Mouse (Mus musculus) stomach, embryonic 14.5 days (tissue): ENCODE measurements around the gene Phkb. TPM values are rescaled to one million over a fixed set of nuclear protein-coding genes. Genes with fewer than 3 reads are reported as not detected.
"Not testable (repeated sequence)": the region's sequence is repeated elsewhere in the genome, so short reads cannot be mapped to it uniquely, and the experiment has no call there.

Experiments
- ATAC-seq: fragments of 200-750 bp; cut with Nextera tagmentation; 2 replicates; pipeline ENCODE4 v1.8.0; 2017; ENCODE audit warnings: low read depth, moderate TSS enrichment; ENCODE audit not compliant: insufficient number of reproducible peaks, insufficient read depth, low FRiP score
- H3K27ac ChIP-seq: fragments of 300-500 bp; sonication (generic); 2 replicates; pipeline ENCODE4 v1.5.1; 2014; ENCODE audit warnings: mild to moderate bottlenecking, low read length, moderate library complexity, mixed read lengths
- H3K27me3 ChIP-seq: fragments of 300-500 bp; sonication (generic); 2 replicates; pipeline ENCODE4 v1.6.1; 2014; ENCODE audit warnings: low read length, control low read depth, mixed read lengths; ENCODE audit not compliant: control insufficient read depth, insufficient read depth
- H3K36me3 ChIP-seq: fragments of 300-500 bp; sonication (generic); 2 replicates; pipeline ENCODE4 v1.6.1; 2014; ENCODE audit warnings: mild to moderate bottlenecking, control low read depth, low read length, moderate library complexity, mixed read lengths; ENCODE audit not compliant: control insufficient read depth, insufficient read depth
- H3K4me1 ChIP-seq: fragments of 300-500 bp; sonication (generic); 2 replicates; pipeline ENCODE4 v1.6.1; 2014; ENCODE audit warnings: low read length, control low read depth, mixed read lengths; ENCODE audit not compliant: control insufficient read depth, insufficient read depth
- H3K4me2 ChIP-seq: fragments of 300-500 bp; sonication (generic); replicated peaks from 2 replicates; pipeline ENCODE4 v1.6.1; 2014; ENCODE audit warnings: low read depth, low read length, control low read depth
- H3K4me3 ChIP-seq: fragments of 300-500 bp; sonication (generic); 2 replicates; pipeline ENCODE4 v1.5.1; 2014; ENCODE audit warnings: low read depth, low read length, control low read depth
- H3K9ac ChIP-seq: fragments of 300-500 bp; sonication (generic); replicated peaks from 2 replicates; pipeline ENCODE4 v1.6.1; 2014; ENCODE audit warnings: low read depth, mild to moderate bottlenecking, control low read depth, low read length, moderate library complexity, mixed read lengths
- H3K9me3 ChIP-seq: fragments of 300-500 bp; sonication (generic); 2 replicates; pipeline ENCODE4 v1.6.1; 2016; ENCODE audit warnings: low read depth, low read length, control low read depth; ENCODE audit not compliant: control insufficient read depth
- WGBS: fragments of 180-500 bp; shearing (Covaris S2); extraction: QIAGEN DNeasy Blood & Tissue Kit; methylation state at CpG from one replicate; pipeline ENCODE4 v1.1.7; 2014; 5-methylcytosine and 5-hydroxymethylcytosine counted together
- polyA plus RNA-seq: library from polyadenylated mRNA; unstranded; fragments of >200 nt; fragmentation: Nextera tagmentation; extraction: Ambion mirVana; gene quantifications from 2 replicates; pipeline ENCODE4 v1.2.1, GENCODE M21; 2014

Phkb gene
- polyA plus RNA-seq, 1 experiment from 2014 or later = 65.2 TPM

GRCm38 (mm10) chr8:85854220-85855123 lies 13.7 kb downstream of the Phkb start:
- WGBS = 83% methylated on average over 19 of the region's 19 CpGs

DNA sequence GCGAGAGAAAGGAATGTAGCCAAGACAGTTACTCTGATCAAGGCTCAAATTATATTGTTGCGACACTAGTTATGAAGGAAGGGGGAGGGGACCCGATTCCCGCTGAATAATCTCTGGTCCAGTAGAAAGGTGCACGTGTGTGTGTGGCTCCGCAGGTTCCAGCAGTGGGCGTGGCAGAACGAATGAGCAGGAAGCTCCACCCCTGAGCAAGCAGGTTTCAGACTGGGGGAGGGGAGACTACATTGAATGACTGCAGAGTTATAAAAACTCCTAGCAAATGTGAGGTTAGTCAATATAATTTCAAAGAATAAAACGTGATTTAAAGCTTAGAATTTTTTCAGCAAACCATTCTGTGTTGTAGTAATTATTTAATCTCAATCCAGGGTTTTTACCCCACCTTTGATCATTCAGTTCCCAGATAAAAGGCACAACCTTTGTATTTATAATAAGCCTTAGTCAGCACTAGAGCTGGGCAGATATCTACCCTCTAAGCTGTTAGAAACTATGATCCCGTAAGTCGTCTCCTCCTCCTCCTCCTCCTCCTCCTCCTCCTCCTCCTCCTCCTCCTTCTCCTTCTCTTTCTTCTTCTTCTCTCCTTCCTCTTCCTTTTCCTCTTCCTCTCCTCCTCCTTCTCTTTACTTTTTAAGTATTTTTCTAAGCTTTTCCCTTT lies 16.6 kb downstream of the Phkb start:
- not testable (repeated sequence) for H3K27me3 ChIP-seq, H3K4me2 ChIP-seq, H3K36me3 ChIP-seq, H3K9ac ChIP-seq, H3K9me3 ChIP-seq, H3K4me1 ChIP-seq, H3K4me3 ChIP-seq, H3K27ac ChIP-seq, ATAC-seq
- 48% methylated on average over 11 of the region's 11 CpGs for WGBS

More at GRCm38 (mm10) chr8:85854220-85855123, 13.7 kb downstream of the Phkb start:
- no peak overlapping the region for H3K4me2 ChIP-seq
- no peaks in the 10 kb centered on the region for H3K36me3 ChIP-seq
- no peak overlapping the region for H3K4me3 ChIP-seq
- no peak overlapping the region for H3K27ac ChIP-seq
- no peak overlapping the region for H3K9ac ChIP-seq
- no peak for ATAC-seq
- no peaks in the 10 kb centered on the region for H3K9me3 ChIP-seq
- H3K4me1 ChIP-seq = no peaks in the 10 kb centered on the region
- no peaks in the 10 kb centered on the region for H3K27me3 ChIP-seq

DNA sequence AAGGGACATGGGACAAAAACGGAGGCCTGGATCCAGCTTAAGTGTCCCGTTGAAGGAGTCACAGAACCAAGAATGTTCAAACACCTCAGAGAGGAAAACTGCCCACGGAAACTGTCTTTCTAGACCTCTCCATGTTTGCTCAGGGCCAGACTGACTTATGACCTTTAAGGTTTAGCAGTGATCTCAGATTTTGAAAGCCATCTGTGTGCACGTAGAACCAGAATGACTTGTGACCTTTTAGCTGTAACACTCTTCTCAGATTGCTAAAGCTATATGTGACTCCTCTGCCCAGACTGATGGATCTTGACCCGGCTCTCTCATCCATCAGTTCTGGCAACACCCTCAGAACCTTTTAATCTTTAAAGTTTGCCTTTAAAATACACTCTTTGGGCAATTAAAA lies 19.9 kb downstream of the Phkb start:
- no peaks in the 10 kb centered on the region for H3K9me3 ChIP-seq
- H3K4me2 ChIP-seq = no peak overlapping the region
- no peaks in the 10 kb centered on the region for H3K4me1 ChIP-seq
- WGBS = 49% methylated on average over 5 of the region's 5 CpGs
- no peaks in the 10 kb centered on the region for H3K36me3 ChIP-seq
- H3K27me3 ChIP-seq = no peaks in the 10 kb centered on the region
- H3K9ac ChIP-seq = no peak overlapping the region
- no peak for ATAC-seq
- H3K27ac ChIP-seq = no peak overlapping the region
- no peak overlapping the region for H3K4me3 ChIP-seq

GRCm38 (mm10) chr8:85862381-85862780 lies 21.6 kb downstream of the Phkb start:
- H3K36me3 ChIP-seq = no peaks in the 10 kb centered on the region
- H3K27ac ChIP-seq = no peak overlapping the region
- H3K4me2 ChIP-seq = no peak overlapping the region
- H3K4me3 ChIP-seq = no peak overlapping the region
- H3K27me3 ChIP-seq = no peaks in the 10 kb centered on the region
- no peaks in the 10 kb centered on the region for H3K4me1 ChIP-seq
- H3K9me3 ChIP-seq = no peaks in the 10 kb centered on the region
- ATAC-seq = no peak
- H3K9ac ChIP-seq = no peak overlapping the region
- WGBS = 55% methylated on average over 1 of the region's 1 CpGs

- Histone ChIP-seq H3K27me3 (no peaks in the 10 kb centered on the region), H3K9me3 (no peaks in the 10 kb centered on the region), H3K36me3 (no peaks in the 10 kb centered on the region), H3K4me2 (no peak overlapping the region), H3K4me1 (no peaks in the 10 kb centered on the region), H3K4me3 (no peak overlapping the region), H3K9ac (no peak overlapping the region), H3K27ac (no peak overlapping the region)
- 0 out of 2 replicates have a peak, but pooled peaks have one; percentile 18 for ATAC-seq
- 65% methylated on average over 2 of the region's 2 CpGs for WGBS
Measured at GRCm38 (mm10) chr8:85871660-85872059, 30.9 kb downstream of the Phkb start.

DNA sequence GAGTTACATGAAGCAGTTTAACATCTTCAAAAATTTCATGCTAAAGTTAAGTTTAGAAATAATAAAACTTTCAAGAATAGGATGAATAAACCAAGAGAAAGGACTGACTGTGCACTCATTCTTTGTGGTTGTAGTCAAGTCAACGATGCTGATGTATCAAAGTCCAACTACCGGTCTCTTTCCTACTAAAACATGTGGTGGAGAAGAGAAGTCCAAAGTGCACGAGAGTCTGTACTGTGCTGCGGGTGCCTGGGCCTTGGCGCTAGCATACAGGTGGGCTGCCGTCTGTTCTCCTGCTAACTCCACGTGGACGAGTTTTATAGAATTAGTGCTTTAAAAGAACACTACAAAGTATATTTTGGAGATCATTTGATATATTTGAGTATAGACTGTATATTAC lies 37.2 kb downstream of the Phkb start:
- H3K4me2 ChIP-seq = no peak overlapping the region
- H3K36me3 ChIP-seq = peaks cover 10% of the 10 kb centered on the region
- H3K4me1 ChIP-seq = no peaks in the 10 kb centered on the region
- no peak overlapping the region for H3K4me3 ChIP-seq
- H3K27ac ChIP-seq = no peak overlapping the region
- no peak for ATAC-seq
- no peaks in the 10 kb centered on the region for H3K9me3 ChIP-seq
- WGBS = 93% methylated on average over 8 of the region's 8 CpGs
- H3K9ac ChIP-seq = no peak overlapping the region
- no peaks in the 10 kb centered on the region for H3K27me3 ChIP-seq

DNA sequence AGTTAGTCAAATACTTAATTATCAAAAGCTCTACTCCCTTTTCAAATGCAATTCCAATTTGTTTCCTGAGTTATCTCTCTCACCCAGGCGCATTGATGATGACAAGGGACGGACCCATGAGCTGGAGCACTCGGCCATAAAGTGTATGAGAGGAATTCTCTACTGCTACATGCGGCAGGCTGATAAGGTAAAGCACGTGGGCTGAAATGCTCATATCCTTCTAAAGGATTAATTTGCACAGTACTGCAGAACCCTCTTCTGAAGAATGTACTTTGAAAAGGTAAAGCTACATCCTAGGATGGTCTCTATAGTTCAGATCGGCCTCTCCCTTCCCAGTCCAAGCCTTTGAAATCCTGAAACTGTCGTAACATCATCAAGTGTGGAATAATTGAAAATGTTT lies 38.9 kb downstream of the Phkb start:
- H3K4me1 ChIP-seq = no peaks in the 10 kb centered on the region
- no peak overlapping the region for H3K4me3 ChIP-seq
- H3K27ac ChIP-seq = no peak overlapping the region
- H3K9me3 ChIP-seq = no peaks in the 10 kb centered on the region
- no peaks in the 10 kb centered on the region for H3K27me3 ChIP-seq
- peaks cover 10% of the 10 kb centered on the region for H3K36me3 ChIP-seq
- ATAC-seq = no peak
- H3K4me2 ChIP-seq = no peak overlapping the region
- 93% methylated on average over 7 of the region's 7 CpGs for WGBS
- H3K9ac ChIP-seq = no peak overlapping the region

GRCm38 (mm10) chr8:85884811-85885210 lies 44.1 kb downstream of the Phkb start:
- Histone ChIP-seq H3K4me2 (no peak overlapping the region), H3K4me1 (no peaks in the 10 kb centered on the region), H3K27me3 (no peaks in the 10 kb centered on the region), H3K9ac (no peak overlapping the region), H3K9me3 (no peaks in the 10 kb centered on the region), H3K36me3 (peaks cover under 1% of the 10 kb centered on the region), H3K4me3 (no peak overlapping the region), H3K27ac (no peak overlapping the region)
- WGBS = 90% methylated on average over 3 of the region's 3 CpGs
- ATAC-seq = no peak
